Mouse (Mus musculus) ES-E14 (cell line): ENCODE measurements around the gene Pdia5. TPM values are rescaled to one million over a fixed set of nuclear protein-coding genes. Genes with fewer than 3 reads are reported as not detected.

ENCODE experiments used
- DNase-seq: peaks from one replicate; pipeline ENCODE4 v3.0.0-alpha.2; 2013; ENCODE audit warnings: low read depth, low spot score
- H3K27ac ChIP-seq: 2 replicates; pipeline ENCODE4 v1.5.1; 2012; ENCODE audit warnings: low read depth, mild to moderate bottlenecking, low read length, moderate library complexity, mixed read lengths; ENCODE audit not compliant: poor library complexity, insufficient read depth, severe bottlenecking
- H3K36me3 ChIP-seq: 2 replicates; pipeline ENCODE4 v1.6.1; 2012; ENCODE audit warnings: mild to moderate bottlenecking, low read length, moderate library complexity, mixed read lengths; ENCODE audit not compliant: control insufficient read depth, poor library complexity, insufficient read depth, severe bottlenecking
- H3K4me1 ChIP-seq, 2 experiments: fragments of 150-350 bp in 1 of 2; sonication (generic) in 1 of 2; 2 replicates each; pipeline ENCODE4 v1.6.1; 2012; ENCODE audit warnings: low read length in 2 of 2, mild to moderate bottlenecking in 1 of 2, mixed read lengths in 1 of 2; ENCODE audit not compliant: control insufficient read depth in 2 of 2, insufficient read depth in 2 of 2, poor library complexity in 1 of 2
- H3K4me3 ChIP-seq, 2 experiments: fragments of 150-350 bp in 1 of 2; sonication (generic) in 1 of 2; 2 replicates each; pipeline ENCODE4 v1.5.1; 2012; ENCODE audit warnings: low read length in 2 of 2, low read depth in 1 of 2, mild to moderate bottlenecking in 1 of 2, mixed read lengths in 1 of 2; ENCODE audit not compliant: insufficient read depth in 1 of 2, poor library complexity in 1 of 2, severe bottlenecking in 1 of 2
- H3K9ac ChIP-seq: 2 replicates; pipeline ENCODE4 v1.6.1; 2012; ENCODE audit warnings: low read depth, mild to moderate bottlenecking, low read length, mixed read lengths; ENCODE audit not compliant: poor library complexity, insufficient read depth, severe bottlenecking
- H3K9me3 ChIP-seq: fragments of 150-350 bp; sonication (generic); 2 replicates; pipeline ENCODE4 v1.6.1; 2012; ENCODE audit warnings: low read depth, mild to moderate bottlenecking, low read length; ENCODE audit not compliant: control insufficient read depth, insufficient read depth
- CHD2 ChIP-seq: IDR thresholded peaks from 2 replicates; pipeline ENCODE4 v1.6.1; 2014; ENCODE audit warnings: mild to moderate bottlenecking, low read depth, low read length, inconsistent platforms
- HCFC1 ChIP-seq: IDR thresholded peaks from 2 replicates; pipeline ENCODE4 v1.6.1; 2012; ENCODE audit warnings: low read length, inconsistent platforms, borderline replicate concordance; ENCODE audit not compliant: insufficient read depth
- MAFK ChIP-seq: IDR thresholded peaks from 2 replicates; pipeline ENCODE4 v1.6.1; 2014; ENCODE audit warnings: mild to moderate bottlenecking, low read depth, low read length, inconsistent platforms; ENCODE audit not compliant: insufficient read depth
- ZC3H11A ChIP-seq: IDR thresholded peaks from 2 replicates; pipeline ENCODE4 v1.6.1; 2012; ENCODE audit warnings: low read depth, mild to moderate bottlenecking, inconsistent platforms, low read length, borderline replicate concordance
- ZNF384 ChIP-seq: IDR thresholded peaks from 2 replicates; pipeline ENCODE4 v1.6.1; 2012; ENCODE audit warnings: low read depth, low read length, inconsistent platforms
- in situ Hi-C, 2 experiments: fragments of 600-800 bp; cut with MboI; formaldehyde crosslinking; loops; one replicate each; pipeline ENCODE4 v1.15.1; 2025; ENCODE audit warnings: low sequenced_read_pairs in 2 of 2, inconsistent platforms in 1 of 2; ENCODE audit not compliant: unreplicated experiment in 2 of 2
- total RNA-seq: library from RNA; depleted of rRNA; stranded (reverse); fragments of 300-350 nt; gene quantifications from 2 replicates; pipeline ENCODE4 v1.2.3, GENCODE M21; 2012

Gene Pdia5
- total RNA-seq, 1 experiment, result 20.3 TPM

- no peak for DNase-seq
- no peak for TF ChIP-seq CHD2
- no peak for TF ChIP-seq ZC3H11A
- no peak for TF ChIP-seq MAFK
- no peak for TF ChIP-seq ZNF384
- no peak for TF ChIP-seq HCFC1
- in situ Hi-C loops, result no loop called here
Measured at GRCm38 (mm10) chr16:35392813-35393212, 97.9 kb downstream of the Pdia5 start.

DNA sequence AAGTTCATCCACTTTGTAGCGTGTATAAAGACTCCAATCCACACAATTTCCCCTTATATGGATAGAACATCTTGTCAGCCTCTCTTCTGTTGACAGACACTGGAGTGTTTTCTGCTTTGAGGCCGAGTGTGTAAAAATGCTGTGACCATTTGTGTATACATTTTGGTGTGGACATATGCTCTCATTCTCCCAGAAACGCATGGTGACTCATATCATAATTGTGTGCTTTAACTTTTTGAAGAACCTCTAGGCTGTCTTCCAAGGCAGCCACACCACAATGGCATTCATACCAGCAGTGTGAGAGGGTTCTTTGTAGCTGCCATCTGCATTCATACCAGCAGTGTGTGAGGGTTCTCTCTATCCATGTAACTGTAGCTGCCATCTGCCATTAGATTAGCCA lies 105.0 kb downstream of the Pdia5 start:
- Histone ChIP-seq H3K36me3 (no peaks in the 10 kb centered on the region), H3K4me3 (no peak overlapping the region), H3K27ac (no peak overlapping the region), H3K9me3 (no peaks in the 10 kb centered on the region), H3K4me1 (no peaks in the 10 kb centered on the region), H3K9ac (no peak overlapping the region)
- in situ Hi-C loops, result no loop called here
- no peak for DNase-seq
- TF ChIP-seq ZC3H11A (no peak), MAFK (no peak), CHD2 (no peak), HCFC1 (no peak), ZNF384 (no peak)

More at GRCm38 (mm10) chr16:35392813-35393212, 97.9 kb downstream of the Pdia5 start:
- no peak overlapping the region for H3K27ac ChIP-seq
- no peaks in the 10 kb centered on the region for H3K4me1 ChIP-seq
- no peak overlapping the region for H3K4me3 ChIP-seq
- no peak overlapping the region for H3K9ac ChIP-seq
- H3K36me3 ChIP-seq, result 0 out of 2 replicates have a peak, but pooled peaks cover 4% of the 10 kb centered on the region
- H3K9me3 ChIP-seq, result no peaks in the 10 kb centered on the region

DNA sequence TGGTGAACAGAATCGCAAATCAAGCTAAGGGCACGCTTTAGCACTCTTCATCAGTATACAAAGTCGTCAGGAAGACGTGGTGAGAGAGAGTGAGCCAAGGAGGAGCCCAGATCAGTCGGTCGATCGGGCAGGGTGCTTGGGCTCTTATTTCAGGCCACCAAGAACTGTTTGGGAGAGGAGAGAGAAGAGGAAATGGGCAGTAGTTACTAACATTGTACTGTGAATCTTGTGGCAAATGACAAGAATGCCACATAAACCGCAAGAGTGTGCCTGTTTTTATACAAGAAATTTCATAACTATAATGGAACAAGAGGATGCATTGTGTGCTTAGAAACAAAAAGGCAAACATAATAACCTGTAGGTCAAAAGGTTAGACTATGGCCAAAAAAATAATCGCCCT lies 110.6 kb downstream of the Pdia5 start:
- no peak for TF ChIP-seq MAFK
- TF ChIP-seq ZC3H11A, result no peak
- no peak for TF ChIP-seq CHD2
- no peak for TF ChIP-seq ZNF384
- TF ChIP-seq HCFC1, result no peak
- H3K4me1 ChIP-seq, result no peaks in the 10 kb centered on the region
- H3K27ac ChIP-seq, result no peak overlapping the region
- no peak overlapping the region for H3K4me3 ChIP-seq
- DNase-seq, result no peak
- H3K9ac ChIP-seq, result no peak overlapping the region
- in situ Hi-C loops, result no loop called here
- no peaks in the 10 kb centered on the region for H3K9me3 ChIP-seq
- no peaks in the 10 kb centered on the region for H3K36me3 ChIP-seq

DNA sequence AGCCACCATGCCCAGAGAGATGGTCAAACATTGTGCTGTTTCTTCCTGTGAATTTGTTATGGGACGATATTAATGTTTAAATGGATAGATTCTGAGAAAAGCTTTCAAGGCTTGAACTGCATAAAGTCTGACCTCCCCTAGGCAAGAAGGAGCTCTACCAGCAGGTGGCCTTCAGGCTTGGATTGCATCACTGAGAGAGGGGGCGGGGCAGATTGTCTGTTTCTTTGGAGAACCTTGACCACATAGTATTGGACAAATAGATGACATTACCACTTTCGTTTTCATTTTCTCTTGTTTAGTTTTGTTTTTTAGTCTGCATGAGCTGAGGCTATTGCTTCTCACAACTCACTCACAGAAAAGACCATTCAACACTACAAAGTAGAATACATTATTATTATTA lies 111.3 kb downstream of the Pdia5 start:
- in situ Hi-C loops, result no loop called here
- Histone ChIP-seq H3K36me3 (no peaks in the 10 kb centered on the region), H3K4me3 (no peak overlapping the region), H3K27ac (no peak overlapping the region), H3K9me3 (no peaks in the 10 kb centered on the region), H3K4me1 (no peaks in the 10 kb centered on the region), H3K9ac (no peak overlapping the region)
- no peak for DNase-seq
- no peak for TF ChIP-seq CHD2
- TF ChIP-seq ZC3H11A, result no peak
- TF ChIP-seq ZNF384, result no peak
- TF ChIP-seq HCFC1, result no peak
- no peak for TF ChIP-seq MAFK

- DNase-seq, result peak; percentile 11
- Histone ChIP-seq H3K9me3 (no peaks in the 10 kb centered on the region), H3K4me1 (peaks cover 0 to 3% of the 10 kb centered on the region in 2 experiments; a peak in 1 of 4 replicates), H3K4me3 (peak overlapping the region; percentile 54 to 97), H3K27ac (no peak overlapping the region), H3K36me3 (peaks cover 3% of the 10 kb centered on the region; the same call in 1 of the 2 replicates), H3K9ac (peak overlapping the region; percentile 71)
- in situ Hi-C loops, result no loop called here
- TF ChIP-seq ZC3H11A (no peak), ZNF384 (no peak), HCFC1 (no peak), MAFK (no peak), CHD2 (no peak)
Measured at GRCm38 (mm10) chr16:35364063-35364428, 126.6 kb downstream of the Pdia5 start.
